Mouse (Mus musculus) neural tube, embryonic 15.5 days (tissue): ENCODE measurements around the gene 9130023H24Rik. TPM values are rescaled to one million over a fixed set of nuclear protein-coding genes. Genes with fewer than 3 reads are reported as not detected.

ENCODE experiments used
- ATAC-seq: fragments of 200-750 bp; cut with Nextera tagmentation; 2 replicates; pipeline ENCODE4 v1.8.0; 2017; ENCODE audit warnings: mild to moderate bottlenecking, moderate TSS enrichment, moderate library complexity; ENCODE audit not compliant: low FRiP score
- H3K27ac ChIP-seq: fragments of 300-500 bp; sonication (generic); replicated peaks from 2 replicates; pipeline ENCODE4 v1.5.1; 2015; ENCODE audit warnings: mild to moderate bottlenecking, inconsistent platforms
- H3K27me3 ChIP-seq: fragments of 300-500 bp; sonication (generic); replicated peaks from 2 replicates; pipeline ENCODE4 v1.6.1; 2015; ENCODE audit warnings: inconsistent platforms
- H3K36me3 ChIP-seq: fragments of 300-500 bp; sonication (generic); 2 replicates; pipeline ENCODE4 v1.6.1; 2015; ENCODE audit warnings: inconsistent platforms
- H3K4me1 ChIP-seq: fragments of 300-500 bp; sonication (generic); 2 replicates; pipeline ENCODE4 v1.6.1; 2015; ENCODE audit warnings: inconsistent platforms
- H3K4me2 ChIP-seq: fragments of 300-500 bp; sonication (generic); 2 replicates; pipeline ENCODE4 v1.6.1; 2015; ENCODE audit warnings: inconsistent platforms, mild to moderate bottlenecking, moderate library complexity
- H3K4me3 ChIP-seq: fragments of 300-500 bp; sonication (generic); replicated peaks from 2 replicates; pipeline ENCODE4 v1.5.1; 2015; ENCODE audit warnings: mild to moderate bottlenecking, inconsistent platforms
- H3K9ac ChIP-seq: fragments of 300-500 bp; sonication (generic); replicated peaks from 2 replicates; pipeline ENCODE4 v1.6.1; 2015; ENCODE audit warnings: mild to moderate bottlenecking, inconsistent platforms
- H3K9me3 ChIP-seq: fragments of 300-500 bp; sonication (generic); replicated peaks from 2 replicates; pipeline ENCODE4 v1.6.1; 2016; ENCODE audit warnings: inconsistent platforms
- WGBS: fragments of 180-500 bp; shearing (Covaris S2); methylation state at CpG from one replicate; pipeline ENCODE4 v1.1.7; 2015; ENCODE audit warnings: mixed read lengths; 5-methylcytosine and 5-hydroxymethylcytosine counted together
- polyA plus RNA-seq: library from polyadenylated mRNA; unstranded; fragments of >200 nt; fragmentation: Nextera tagmentation; extraction: Ambion mirVana; gene quantifications from 2 replicates; pipeline ENCODE4 v1.2.1, GENCODE M21; 2015

Gene 9130023H24Rik
- polyA plus RNA-seq = 6.4 and 6.6 TPM in 2 replicates

- ATAC-seq = peak; percentile 94
- Histone ChIP-seq H3K4me3 (peak within 1 kb of the TSS; percentile 77), H3K9me3 (no peaks in the 10 kb centered on the region), H3K27me3 (no peaks in the 10 kb centered on the region), H3K27ac (peak within 1 kb of the TSS; percentile 100), H3K36me3 (peaks cover 31% of the 10 kb centered on the region), H3K9ac (peak within 1 kb of the TSS; percentile 83), H3K4me2 (peak within 1 kb of the TSS; percentile 72), H3K4me1 (peaks cover 31% of the 10 kb centered on the region)
- under 1% methylated on average over 71 of the region's 72 CpGs for WGBS
Observed at GRCm38 (mm10) chr7:128237927-128238778, at the start of gene 9130023H24Rik. 9130023H24Rik (minus strand) TSS chr7:128238031.

- Histone ChIP-seq H3K4me1 (peaks cover 6% of the 10 kb centered on the region), H3K36me3 (peaks cover 17% of the 10 kb centered on the region), H3K27me3 (no peaks in the 10 kb centered on the region), H3K27ac (no peak overlapping the region), H3K9me3 (no peaks in the 10 kb centered on the region), H3K9ac (no peak overlapping the region), H3K4me2 (no peak overlapping the region), H3K4me3 (no peak overlapping the region)
- 91% methylated on average over 8 of the region's 8 CpGs for WGBS
- ATAC-seq = no peak
Observed at GRCm38 (mm10) chr7:128285060-128285459, 47.2 kb upstream of the 9130023H24Rik start.

- no peak overlapping the region for H3K9ac ChIP-seq
- no peak overlapping the region for H3K4me2 ChIP-seq
- peaks cover 6% of the 10 kb centered on the region for H3K4me1 ChIP-seq
- no peak overlapping the region for H3K4me3 ChIP-seq
- peaks cover 14% of the 10 kb centered on the region for H3K36me3 ChIP-seq
- H3K27me3 ChIP-seq = no peaks in the 10 kb centered on the region
- 34% methylated on average over 5 of the region's 5 CpGs for WGBS
- no peak overlapping the region; the same call in 1 of the 2 replicates for H3K27ac ChIP-seq
- no peak for ATAC-seq
- H3K9me3 ChIP-seq = no peaks in the 10 kb centered on the region
Observed at GRCm38 (mm10) chr7:128284047-128284446, 46.2 kb upstream of the 9130023H24Rik start.

GRCm38 (mm10) chr7:128282532-128283244 is 44.9 kb upstream of the 9130023H24Rik start:
- Histone ChIP-seq H3K36me3 (peaks cover 10% of the 10 kb centered on the region), H3K27me3 (no peaks in the 10 kb centered on the region), H3K9me3 (no peaks in the 10 kb centered on the region), H3K9ac (no peak overlapping the region), H3K4me1 (peaks cover 6% of the 10 kb centered on the region), H3K4me3 (no peak overlapping the region), H3K27ac (no peak overlapping the region), H3K4me2 (no peak overlapping the region)
- WGBS = 12% methylated on average over 7 of the region's 7 CpGs
- no peak for ATAC-seq

- Histone ChIP-seq H3K4me1 (peaks cover 6% of the 10 kb centered on the region), H3K9ac (no peak overlapping the region), H3K36me3 (peaks cover 5% of the 10 kb centered on the region; the same call in 1 of the 2 replicates), H3K9me3 (no peaks in the 10 kb centered on the region), H3K4me3 (no peak overlapping the region), H3K27me3 (no peaks in the 10 kb centered on the region), H3K27ac (no peak overlapping the region), H3K4me2 (no peak overlapping the region)
- 77% methylated on average over 11 of the region's 11 CpGs for WGBS
- ATAC-seq = no peak
Observed at GRCm38 (mm10) chr7:128281765-128282164, 43.9 kb upstream of the 9130023H24Rik start.

GRCm38 (mm10) chr7:128279750-128280149 is 41.9 kb upstream of the 9130023H24Rik start:
- Histone ChIP-seq H3K4me2 (no peak overlapping the region), H3K36me3 (peaks cover 14% of the 10 kb centered on the region), H3K4me3 (no peak overlapping the region), H3K27ac (no peak overlapping the region), H3K4me1 (peaks cover 6% of the 10 kb centered on the region), H3K27me3 (no peaks in the 10 kb centered on the region), H3K9ac (no peak overlapping the region), H3K9me3 (no peaks in the 10 kb centered on the region)
- WGBS = 92% methylated on average over 4 of the region's 4 CpGs
- no peak for ATAC-seq

- H3K27me3 ChIP-seq = no peaks in the 10 kb centered on the region
- no peak for ATAC-seq
- H3K27ac ChIP-seq = no peak overlapping the region
- no peak overlapping the region for H3K9ac ChIP-seq
- WGBS = 94% methylated on average over 6 of the region's 6 CpGs
- H3K4me3 ChIP-seq = no peak overlapping the region
- H3K4me1 ChIP-seq = no peaks in the 10 kb centered on the region
- H3K4me2 ChIP-seq = no peak overlapping the region
- H3K9me3 ChIP-seq = no peaks in the 10 kb centered on the region
- H3K36me3 ChIP-seq = peaks cover 41% of the 10 kb centered on the region
Observed at GRCm38 (mm10) chr7:128276051-128276450, 38.2 kb upstream of the 9130023H24Rik start.

GRCm38 (mm10) chr7:128271496-128271895 is 33.7 kb upstream of the 9130023H24Rik start:
- H3K4me3 ChIP-seq = no peak overlapping the region
- 97% methylated on average over 9 of the region's 9 CpGs for WGBS
- H3K27me3 ChIP-seq = no peaks in the 10 kb centered on the region
- no peaks in the 10 kb centered on the region for H3K9me3 ChIP-seq
- no peak overlapping the region for H3K27ac ChIP-seq
- H3K36me3 ChIP-seq = peaks cover 37% of the 10 kb centered on the region
- H3K4me1 ChIP-seq = no peaks in the 10 kb centered on the region
- no peak overlapping the region for H3K4me2 ChIP-seq
- no peak for ATAC-seq
- no peak overlapping the region for H3K9ac ChIP-seq

- Histone ChIP-seq H3K36me3 (peaks cover 34% of the 10 kb centered on the region), H3K4me1 (no peaks in the 10 kb centered on the region), H3K9ac (no peak overlapping the region), H3K4me2 (no peak overlapping the region), H3K27ac (no peak overlapping the region), H3K4me3 (no peak overlapping the region), H3K27me3 (no peaks in the 10 kb centered on the region), H3K9me3 (no peaks in the 10 kb centered on the region)
- ATAC-seq = no peak
- WGBS = 52% methylated on average over 13 of the region's 13 CpGs
Observed at GRCm38 (mm10) chr7:128270431-128270850, 32.6 kb upstream of the 9130023H24Rik start.

GRCm38 (mm10) chr7:128267813-128268212 is 30.0 kb upstream of the 9130023H24Rik start:
- H3K4me1 ChIP-seq = no peaks in the 10 kb centered on the region
- no peak overlapping the region for H3K27ac ChIP-seq
- H3K4me3 ChIP-seq = no peak overlapping the region
- ATAC-seq = no peak
- no peaks in the 10 kb centered on the region for H3K9me3 ChIP-seq
- no peak overlapping the region for H3K4me2 ChIP-seq
- 75% methylated on average over 7 of the region's 7 CpGs for WGBS
- H3K9ac ChIP-seq = no peak overlapping the region
- peaks cover 9% of the 10 kb centered on the region for H3K36me3 ChIP-seq
- no peaks in the 10 kb centered on the region for H3K27me3 ChIP-seq

GRCm38 (mm10) chr7:128267391-128267790 is 29.6 kb upstream of the 9130023H24Rik start:
- H3K27me3 ChIP-seq = no peaks in the 10 kb centered on the region
- no peak overlapping the region for H3K4me2 ChIP-seq
- WGBS = 73% methylated on average over 13 of the region's 13 CpGs
- H3K4me1 ChIP-seq = no peaks in the 10 kb centered on the region
- H3K4me3 ChIP-seq = no peak overlapping the region
- no peak overlapping the region for H3K9ac ChIP-seq
- H3K27ac ChIP-seq = no peak overlapping the region
- no peaks in the 10 kb centered on the region for H3K9me3 ChIP-seq
- ATAC-seq = no peak
- H3K36me3 ChIP-seq = peaks cover 8% of the 10 kb centered on the region

- Histone ChIP-seq H3K36me3 (no peaks in the 10 kb centered on the region; the same call in 1 of the 2 replicates), H3K4me1 (no peaks in the 10 kb centered on the region), H3K9ac (no peak overlapping the region), H3K4me2 (no peak overlapping the region), H3K9me3 (no peaks in the 10 kb centered on the region), H3K4me3 (no peak overlapping the region), H3K27me3 (no peaks in the 10 kb centered on the region), H3K27ac (no peak overlapping the region)
- no peak for ATAC-seq
- WGBS = 73% methylated on average over 5 of the region's 5 CpGs
Observed at GRCm38 (mm10) chr7:128266056-128266455, 28.2 kb upstream of the 9130023H24Rik start.
